Mouse (Mus musculus) lung, adult 2 months (tissue): Measurements from ENCODE around the gene Wnk1. TPM values are rescaled to one million over a fixed set of nuclear protein-coding genes. Genes with fewer than 3 reads are reported as not detected.

Experiments
- DNase-seq: peaks from one replicate; pipeline ENCODE4 v3.0.0; 2022
- H3K4me1 ChIP-seq: fragments of 200-500 bp; 2 replicates; pipeline ENCODE4 v1.6.1; 2011; ENCODE audit warnings: low read length; ENCODE audit not compliant: control insufficient read depth, insufficient read depth
- H3K4me3 ChIP-seq: fragments of 200-500 bp; replicated peaks from 2 replicates; pipeline ENCODE3; 2011; ENCODE audit warnings: low read depth, mild to moderate bottlenecking, control low read depth, low read length; ENCODE audit errors: extremely low read depth
- CTCF ChIP-seq: fragments of 200-500 bp; IDR thresholded peaks from 2 replicates; pipeline ENCODE4 v1.5.1; 2011; ENCODE audit warnings: mild to moderate bottlenecking, low read length, control low read depth; ENCODE audit not compliant: insufficient read depth
- POLR2A ChIP-seq: fragments of 200-500 bp; IDR thresholded peaks from 2 replicates; pipeline ENCODE4 v1.6.1; 2011; ENCODE audit warnings: low read depth, mild to moderate bottlenecking, control low read depth, low read length, borderline replicate concordance; ENCODE audit errors: extremely low read depth
- WGBS: fragments of 180-500 bp; shearing (Covaris S2); methylation state at CpG from one replicate; pipeline ENCODE4 v1.1.7; 2018; 5-methylcytosine and 5-hydroxymethylcytosine counted together
- polyA plus RNA-seq: library from polyadenylated mRNA; depleted of rRNA; stranded (reverse); fragments of >200 nt; gene quantifications from 2 replicates; pipeline ENCODE4 v1.2.3, GENCODE M21; 2012

Wnk1 gene
- polyA plus RNA-seq, 1 experiment, result 131 TPM

GRCm38 (mm10) chr6:120019697-120020096, 18.8 kb downstream of the Wnk1 start:
- DNase-seq, result no peak
- 90% methylated on average over 2 of the region's 2 CpGs for WGBS
- H3K4me3 ChIP-seq, result no peak overlapping the region
- TF ChIP-seq CTCF (no peak), POLR2A (no peak)
- H3K4me1 ChIP-seq, result peaks cover 7% of the 10 kb centered on the region

- H3K4me3 ChIP-seq, result no peak overlapping the region
- TF ChIP-seq POLR2A (no peak), CTCF (no peak)
- H3K4me1 ChIP-seq, result peaks cover 5% of the 10 kb centered on the region
- DNase-seq, result no peak
- WGBS, result 56% methylated on average over 1 of the region's 1 CpGs
Observed at GRCm38 (mm10) chr6:120013125-120013524, 25.3 kb downstream of the Wnk1 start.

GRCm38 (mm10) chr6:120011440-120011839, 27.0 kb downstream of the Wnk1 start:
- WGBS, result 89% methylated on average over 1 of the region's 1 CpGs
- TF ChIP-seq CTCF (no peak), POLR2A (no peak)
- peaks cover 6% of the 10 kb centered on the region for H3K4me1 ChIP-seq

GRCm38 (mm10) chr6:120011001-120011400, 27.5 kb downstream of the Wnk1 start:
- no peak for DNase-seq
- peaks cover 6% of the 10 kb centered on the region for H3K4me1 ChIP-seq
- H3K4me3 ChIP-seq, result no peak overlapping the region
- TF ChIP-seq POLR2A (no peak), CTCF (no peak)
- 45% methylated on average over 1 of the region's 1 CpGs for WGBS

More at GRCm38 (mm10) chr6:120011440-120011839, 27.0 kb downstream of the Wnk1 start:
- no peak for DNase-seq
- no peak overlapping the region for H3K4me3 ChIP-seq

GRCm38 (mm10) chr6:120010535-120010934, 27.9 kb downstream of the Wnk1 start:
- TF ChIP-seq POLR2A (no peak), CTCF (no peak)
- Histone ChIP-seq H3K4me1 (peaks cover 6% of the 10 kb centered on the region), H3K4me3 (no peak overlapping the region)
- DNase-seq, result no peak

- TF ChIP-seq CTCF, result peak; percentile 45; the same call in 1 of the 2 replicates
- no peak for TF ChIP-seq POLR2A
- H3K4me1 ChIP-seq, result no peaks in the 10 kb centered on the region; the same call in 1 of the 2 replicates
- no peak for DNase-seq
- H3K4me3 ChIP-seq, result no peak overlapping the region
Observed at GRCm38 (mm10) chr6:120001718-120002117, 36.8 kb downstream of the Wnk1 start.

- DNase-seq, result no peak
- TF ChIP-seq CTCF, result no peak
- no peak for TF ChIP-seq POLR2A
- H3K4me1 ChIP-seq, result no peaks in the 10 kb centered on the region; the same call in 1 of the 2 replicates
- 36% methylated on average over 1 of the region's 1 CpGs for WGBS
- no peak overlapping the region for H3K4me3 ChIP-seq
Observed at GRCm38 (mm10) chr6:119996480-119996879, 42.0 kb downstream of the Wnk1 start.

GRCm38 (mm10) chr6:119924235-119925005, 114.1 kb downstream of the Wnk1 start:
- DNase-seq, result no peak
- no peak overlapping the region for H3K4me3 ChIP-seq
- WGBS, result 36% methylated on average over 4 of the region's 4 CpGs
- TF ChIP-seq POLR2A (no peak), CTCF (0 out of 2 replicates have a peak, but pooled peaks have one; percentile 17)
- H3K4me1 ChIP-seq, result no peaks in the 10 kb centered on the region

GRCm38 (mm10) chr6:119922544-119922943, 115.9 kb downstream of the Wnk1 start:
- no peak overlapping the region for H3K4me3 ChIP-seq
- TF ChIP-seq CTCF, result no peak
- TF ChIP-seq POLR2A, result no peak
- no peaks in the 10 kb centered on the region for H3K4me1 ChIP-seq
- 85% methylated on average over 4 of the region's 4 CpGs for WGBS
- DNase-seq, result no peak

- Histone ChIP-seq H3K4me3 (no peak overlapping the region), H3K4me1 (no peaks in the 10 kb centered on the region)
- no peak for TF ChIP-seq POLR2A
- no peak for TF ChIP-seq CTCF
- no peak for DNase-seq
- 87% methylated on average over 3 of the region's 3 CpGs for WGBS
Observed at GRCm38 (mm10) chr6:119922136-119922535, 116.3 kb downstream of the Wnk1 start.
